Mouse (Mus musculus) MEL (cell line): ENCODE measurements around the gene Znrf1.

Source experiments
- CTCF ChIP-seq, 3 experiments: IDR thresholded peaks in 2 of 3; conservative IDR thresholded peaks in 1 of 3; 2 replicates each; pipeline ENCODE4 v1.5.1; 2011 to 2012; ENCODE audit warnings: low read length in 3 of 3, low read depth in 2 of 3, mild to moderate bottlenecking in 2 of 3, improper control_type of control experiment in 1 of 3, inconsistent platforms in 1 of 3, mixed read lengths in 1 of 3, moderate library complexity in 1 of 3; ENCODE audit not compliant: control insufficient read depth in 1 of 3, insufficient read depth in 1 of 3, poor library complexity in 1 of 3, severe bottlenecking in 1 of 3
- EP300 ChIP-seq, 2 experiments: IDR thresholded peaks; 2 replicates each; pipeline ENCODE4 v1.6.1; 2011; ENCODE audit warnings: improper control_type of control experiment in 2 of 2, low read length in 2 of 2, low read depth in 1 of 2, mild to moderate bottlenecking in 1 of 2
- ZMIZ1 ChIP-seq: IDR thresholded peaks from 2 replicates; pipeline ENCODE4 v1.6.1; 2012; ENCODE audit warnings: low read depth, mild to moderate bottlenecking, inconsistent platforms, low read length, improper control_type of control experiment, moderate library complexity

GRCm38 (mm10) chr8:111632976-111633375 is 97.1 kb downstream of the Znrf1 start:
- TF ChIP-seq ZMIZ1 (no peak), CTCF (IDR thresholded peaks at IDR 0.05 in 2 of 3, conservative IDR thresholded peaks at IDR 0.05 in 1 of 3; ENCODE audit: control insufficient read depth in 1 of 3, insufficient read depth in 1 of 3, low read depth in 2 of 3, low read length in 3 of 3, poor library complexity in 1 of 3, severe bottlenecking in 1 of 3) (no peak), EP300 (IDR thresholded peaks at IDR 0.05; ENCODE audit: low read depth in 1 of 2, low read length in 2 of 2) (no peak)
